Mouse (Mus musculus): Measurements from ENCODE around the gene Cela1.

- no peak for TF ChIP-seq CTCF (IDR thresholded peaks at IDR 0.05; ENCODE audit: extremely low read depth, insufficient read depth, insufficient read length, insufficient replicate concordance)
- no peak for TF ChIP-seq POLR2A (IDR thresholded peaks at IDR 0.05; ENCODE audit: low read depth, low read length)
Observed at GRCm38 (mm10) chr15:100708433-100709078, 20.8 kb upstream of the Cela1 start.

Measured in spleen, adult 2 months (tissue).